Comparison of ENCODE assay signal across 8 mouse cellular contexts in genomic region chr2:14603784-14604781, GRCm38 (mm10). TPM values are rescaled to one million over a fixed set of nuclear protein-coding genes. Genes with fewer than 3 reads are reported as not detected.
DNase-seq lines count a peak whose midpoint lies in the region; ATAC-seq lines count a peak whose summit lies in the region.

No protein-coding gene starts in this region.

- peak overlapping the region; percentile 83 for H3K9ac ChIP-seq in forebrain, embryonic 11.5 days (ENCODE audit: low read length)
- H3K9ac ChIP-seq in heart, embryonic 16.5 days (ENCODE audit: low read length) = peak overlapping the region; percentile 89
- H3K9ac ChIP-seq in liver, embryonic 15.5 days = peak overlapping the region; percentile 40; the same call in 1 of the 2 replicates
- H3K9ac ChIP-seq in neural tube, embryonic 13.5 days = peak overlapping the region; percentile 74

- peak overlapping the region; percentile 64 for H3K27ac ChIP-seq in forebrain, embryonic 11.5 days (ENCODE audit: low read depth, low read length)
- H3K27ac ChIP-seq in heart, embryonic 16.5 days (ENCODE audit: low read length) = peak overlapping the region; percentile 97
- H3K27ac ChIP-seq in liver, embryonic 15.5 days (replicated peaks) = no peak overlapping the region
- peak overlapping the region; percentile 49; the same call in 1 of the 2 replicates for H3K27ac ChIP-seq in neural tube, embryonic 13.5 days (replicated peaks)

- DNase-seq in layer of hippocampus, adult 11-12 months (ENCODE audit: low spot score) = peak; percentile 59
- DNase-seq in layer of hippocampus, adult 9-10 months (ENCODE audit: low spot score) = no peak
- peak; percentile 88 for DNase-seq in forebrain, embryonic 11.5 days (ENCODE audit: low spot score)
- DNase-seq in kidney, postnatal 25 days = peak; percentile 34 to 53
- peak; percentile 43 for DNase-seq in testis, postnatal 14 days (ENCODE audit: low spot score)

- under 1% methylated on average over 82 of the region's 83 CpGs for WGBS in forebrain, embryonic 11.5 days
- WGBS in heart, embryonic 16.5 days = under 1% methylated on average over 79 of the region's 83 CpGs
- WGBS in liver, embryonic 15.5 days (ENCODE audit: insufficient replicate concordance) = under 1% methylated on average over 83 of the region's 83 CpGs
- WGBS in neural tube, embryonic 13.5 days = under 1% methylated on average over 77 of the region's 83 CpGs

- no peaks in the 10 kb centered on the region for H3K9me3 ChIP-seq in forebrain, embryonic 11.5 days (ENCODE audit: control insufficient read depth, low read length)
- no peaks in the 10 kb centered on the region for H3K9me3 ChIP-seq in heart, embryonic 16.5 days (replicated peaks; ENCODE audit: control insufficient read depth, low read length)
- H3K9me3 ChIP-seq in liver, embryonic 15.5 days (replicated peaks) = no peaks in the 10 kb centered on the region
- no peaks in the 10 kb centered on the region for H3K9me3 ChIP-seq in neural tube, embryonic 13.5 days

- H3K36me3 ChIP-seq in forebrain, embryonic 11.5 days (ENCODE audit: control insufficient read depth, insufficient read depth, low read length) = no peaks in the 10 kb centered on the region
- no peaks in the 10 kb centered on the region for H3K36me3 ChIP-seq in heart, embryonic 16.5 days (ENCODE audit: control insufficient read depth, insufficient read depth)
- no peaks in the 10 kb centered on the region for H3K36me3 ChIP-seq in liver, embryonic 15.5 days (replicated peaks)
- H3K36me3 ChIP-seq in neural tube, embryonic 13.5 days = no peaks in the 10 kb centered on the region

- peak overlapping the region; percentile 58 for H3K4me3 ChIP-seq in forebrain, embryonic 11.5 days (ENCODE audit: low read depth, low read length)
- peak overlapping the region; percentile 81 for H3K4me3 ChIP-seq in heart, embryonic 16.5 days (ENCODE audit: low read length)
- H3K4me3 ChIP-seq in liver, embryonic 15.5 days (replicated peaks) = peak overlapping the region; percentile 54
- H3K4me3 ChIP-seq in neural tube, embryonic 13.5 days = peak overlapping the region; percentile 56

- ATAC-seq in forebrain, embryonic 11.5 days (replicated peaks; ENCODE audit: low FRiP score) = peak; percentile 91
- peak; percentile 88 for ATAC-seq in heart, embryonic 16.5 days (replicated peaks; ENCODE audit: extremely low read depth, insufficient read depth, low FRiP score)
- peak; percentile 76 for ATAC-seq in liver, embryonic 15.5 days (ENCODE audit: insufficient read depth)
- ATAC-seq in neural tube, embryonic 13.5 days (ENCODE audit: low read depth) = peak; percentile 91

- H3K4me2 ChIP-seq in forebrain, embryonic 11.5 days (ENCODE audit: low read depth, low read length, severe bottlenecking) = peak overlapping the region; percentile 87
- H3K4me2 ChIP-seq in heart, embryonic 16.5 days (ENCODE audit: low read depth, low read length) = peak overlapping the region; percentile 72
- peak overlapping the region; percentile 66 for H3K4me2 ChIP-seq in liver, embryonic 15.5 days
- peak overlapping the region; percentile 97 for H3K4me2 ChIP-seq in neural tube, embryonic 13.5 days

- H3K4me1 ChIP-seq in forebrain, embryonic 11.5 days (replicated peaks; ENCODE audit: control insufficient read depth, insufficient read depth, low read length) = peaks cover 8% of the 10 kb centered on the region
- peaks cover 20% of the 10 kb centered on the region for H3K4me1 ChIP-seq in heart, embryonic 16.5 days (ENCODE audit: control insufficient read depth, insufficient read depth, low read length)
- 0 out of 2 replicates have a peak, but pooled peaks cover 7% of the 10 kb centered on the region for H3K4me1 ChIP-seq in liver, embryonic 15.5 days (replicated peaks)
- peaks cover 19% of the 10 kb centered on the region for H3K4me1 ChIP-seq in neural tube, embryonic 13.5 days (replicated peaks)

- no peaks in the 10 kb centered on the region for H3K27me3 ChIP-seq in forebrain, embryonic 11.5 days (ENCODE audit: control insufficient read depth, insufficient read depth, low read length)
- H3K27me3 ChIP-seq in heart, embryonic 16.5 days (ENCODE audit: control insufficient read depth, insufficient read depth, low read length) = no peaks in the 10 kb centered on the region
- H3K27me3 ChIP-seq in liver, embryonic 15.5 days = peaks cover 30% of the 10 kb centered on the region
- H3K27me3 ChIP-seq in neural tube, embryonic 13.5 days = peaks cover 53% of the 10 kb centered on the region

RNA-seq across cellular contexts. Expression of gene Cacnb2, which starts 1.2 kb away (rescaled TPM):
- 2.9 and 4.0 TPM in 2 replicates for polyA plus RNA-seq in forebrain, embryonic 11.5 days (2014; fragmentation: Nextera tagmentation; extraction: Ambion mirVana)
- polyA plus RNA-seq in heart, embryonic 16.5 days (2015; fragmentation: Nextera tagmentation; extraction: Ambion mirVana) = 10.7 and 12.9 TPM in 2 replicates
- 0.38 and 0.56 TPM in 2 replicates for polyA plus RNA-seq in liver, embryonic 15.5 days (2015; fragmentation: Nextera tagmentation; extraction: Ambion mirVana)
- polyA plus RNA-seq in neural tube, embryonic 13.5 days (2015; fragmentation: Nextera tagmentation; extraction: Ambion mirVana) = 4.5 TPM in 2 replicates
